Mouse (Mus musculus) lung, embryonic 15.5 days (tissue): Measurements from ENCODE around the gene Ly6g6e. TPM values are rescaled to one million over a fixed set of nuclear protein-coding genes. Genes with fewer than 3 reads are reported as not detected.

Experiments
- ATAC-seq: fragments of 200-750 bp; cut with Nextera tagmentation; 2 replicates; pipeline ENCODE4 v1.8.0; 2017; ENCODE audit warnings: moderate number of reproducible peaks, borderline replicate concordance; ENCODE audit not compliant: low FRiP score, low TSS enrichment; ENCODE audit errors: extremely low read depth
- H3K27ac ChIP-seq: fragments of 300-500 bp; sonication (generic); 2 replicates; pipeline ENCODE4 v1.5.1; 2015; ENCODE audit warnings: moderate library complexity, mild to moderate bottlenecking, inconsistent platforms
- H3K27me3 ChIP-seq: fragments of 300-500 bp; sonication (generic); 2 replicates; pipeline ENCODE4 v1.6.1; 2015; ENCODE audit warnings: inconsistent platforms
- H3K36me3 ChIP-seq: fragments of 300-500 bp; sonication (generic); 2 replicates; pipeline ENCODE4 v1.6.1; 2015; ENCODE audit warnings: inconsistent platforms
- H3K4me1 ChIP-seq: fragments of 300-500 bp; sonication (generic); 2 replicates; pipeline ENCODE4 v1.6.1; 2015; ENCODE audit warnings: inconsistent platforms
- H3K4me2 ChIP-seq: fragments of 300-500 bp; sonication (generic); 2 replicates; pipeline ENCODE4 v1.6.1; 2015; ENCODE audit warnings: inconsistent platforms, mild to moderate bottlenecking, moderate library complexity
- H3K4me3 ChIP-seq: fragments of 300-500 bp; sonication (generic); 2 replicates; pipeline ENCODE4 v1.5.1; 2015; ENCODE audit warnings: mild to moderate bottlenecking, inconsistent platforms
- H3K9ac ChIP-seq: fragments of 300-500 bp; sonication (generic); 2 replicates; pipeline ENCODE4 v1.6.1; 2015; ENCODE audit warnings: inconsistent platforms
- H3K9me3 ChIP-seq: fragments of 300-500 bp; sonication (generic); 2 replicates; pipeline ENCODE4 v1.6.1; 2016; ENCODE audit warnings: inconsistent platforms
- WGBS: fragments of 180-500 bp; shearing (Covaris S2); methylation state at CpG from one replicate; pipeline ENCODE4 v1.1.7; 2015; 5-methylcytosine and 5-hydroxymethylcytosine counted together
- polyA plus RNA-seq: library from polyadenylated mRNA; unstranded; fragments of >200 nt; fragmentation: Nextera tagmentation; extraction: Ambion mirVana; gene quantifications from 2 replicates; pipeline ENCODE4 v1.2.1, GENCODE M21; 2015

Ly6g6e gene
- polyA plus RNA-seq, 1 experiment from 2014 or later, result 0.96 TPM

GRCm38 (mm10) chr17:35100196-35100765, 23.6 kb downstream of the Ly6g6e start:
- ATAC-seq, result no peak
- Histone ChIP-seq H3K4me1 (no peaks in the 10 kb centered on the region), H3K27ac (no peak overlapping the region), H3K9me3 (no peaks in the 10 kb centered on the region), H3K9ac (no peak overlapping the region), H3K4me3 (no peak overlapping the region), H3K4me2 (no peak overlapping the region), H3K27me3 (no peaks in the 10 kb centered on the region), H3K36me3 (peaks cover 69% of the 10 kb centered on the region)
- WGBS, result 58% methylated on average over 10 of the region's 10 CpGs

GRCm38 (mm10) chr17:35101161-35101560, 24.5 kb downstream of the Ly6g6e start:
- H3K36me3 ChIP-seq, result peaks cover 62% of the 10 kb centered on the region
- WGBS, result 85% methylated on average over 11 of the region's 11 CpGs
- H3K9ac ChIP-seq, result no peak overlapping the region
- ATAC-seq, result no peak
- no peak overlapping the region for H3K27ac ChIP-seq
- no peaks in the 10 kb centered on the region for H3K4me1 ChIP-seq
- H3K4me3 ChIP-seq, result no peak overlapping the region
- H3K27me3 ChIP-seq, result no peaks in the 10 kb centered on the region
- no peak overlapping the region for H3K4me2 ChIP-seq
- no peaks in the 10 kb centered on the region for H3K9me3 ChIP-seq

- Histone ChIP-seq H3K27ac (no peak overlapping the region), H3K36me3 (peaks cover 51% of the 10 kb centered on the region), H3K9ac (no peak overlapping the region), H3K4me1 (no peaks in the 10 kb centered on the region), H3K27me3 (no peaks in the 10 kb centered on the region), H3K4me2 (no peak overlapping the region), H3K9me3 (no peaks in the 10 kb centered on the region), H3K4me3 (no peak overlapping the region)
- no peak for ATAC-seq
- WGBS, result 63% methylated on average over 8 of the region's 8 CpGs
Observed at GRCm38 (mm10) chr17:35102299-35102698, 25.6 kb downstream of the Ly6g6e start.

GRCm38 (mm10) chr17:35103221-35103690, 26.6 kb downstream of the Ly6g6e start:
- H3K27ac ChIP-seq, result no peak overlapping the region
- no peaks in the 10 kb centered on the region for H3K4me1 ChIP-seq
- H3K9me3 ChIP-seq, result no peaks in the 10 kb centered on the region
- H3K4me2 ChIP-seq, result no peak overlapping the region
- no peak overlapping the region for H3K9ac ChIP-seq
- no peak for ATAC-seq
- H3K27me3 ChIP-seq, result no peaks in the 10 kb centered on the region
- H3K36me3 ChIP-seq, result peaks cover 43% of the 10 kb centered on the region
- H3K4me3 ChIP-seq, result no peak overlapping the region
- 52% methylated on average over 6 of the region's 6 CpGs for WGBS

- no peaks in the 10 kb centered on the region for H3K9me3 ChIP-seq
- WGBS, result 91% methylated on average over 7 of the region's 7 CpGs
- H3K4me3 ChIP-seq, result no peak overlapping the region
- H3K36me3 ChIP-seq, result peaks cover 34% of the 10 kb centered on the region
- no peak overlapping the region for H3K9ac ChIP-seq
- ATAC-seq, result no peak
- H3K27me3 ChIP-seq, result no peaks in the 10 kb centered on the region
- no peak overlapping the region for H3K4me2 ChIP-seq
- H3K27ac ChIP-seq, result no peak overlapping the region
- H3K4me1 ChIP-seq, result no peaks in the 10 kb centered on the region
Observed at GRCm38 (mm10) chr17:35104079-35104478, 27.4 kb downstream of the Ly6g6e start.

GRCm38 (mm10) chr17:35104754-35105153, 28.1 kb downstream of the Ly6g6e start:
- 57% methylated on average over 6 of the region's 6 CpGs for WGBS
- no peak for ATAC-seq
- H3K9ac ChIP-seq, result no peak overlapping the region

GRCm38 (mm10) chr17:35105740-35106389, 29.2 kb downstream of the Ly6g6e start:
- H3K4me1 ChIP-seq, result no peaks in the 10 kb centered on the region
- H3K36me3 ChIP-seq, result peaks cover 29% of the 10 kb centered on the region
- no peaks in the 10 kb centered on the region for H3K9me3 ChIP-seq
- no peak overlapping the region for H3K27ac ChIP-seq
- no peak overlapping the region for H3K4me2 ChIP-seq
- 25% methylated on average over 13 of the region's 13 CpGs for WGBS
- no peak for ATAC-seq
- H3K9ac ChIP-seq, result no peak overlapping the region
- H3K27me3 ChIP-seq, result no peaks in the 10 kb centered on the region
- H3K4me3 ChIP-seq, result no peak overlapping the region

More at GRCm38 (mm10) chr17:35104754-35105153, 28.1 kb downstream of the Ly6g6e start:
- H3K4me2 ChIP-seq, result no peak overlapping the region
- no peaks in the 10 kb centered on the region for H3K4me1 ChIP-seq
- no peak overlapping the region for H3K4me3 ChIP-seq
- no peaks in the 10 kb centered on the region for H3K27me3 ChIP-seq
- no peaks in the 10 kb centered on the region for H3K9me3 ChIP-seq
- no peak overlapping the region for H3K27ac ChIP-seq
- H3K36me3 ChIP-seq, result peaks cover 33% of the 10 kb centered on the region

GRCm38 (mm10) chr17:35106522-35106921, 29.8 kb downstream of the Ly6g6e start:
- Histone ChIP-seq H3K27ac (no peak overlapping the region), H3K4me2 (no peak overlapping the region)

GRCm38 (mm10) chr17:35108097-35108496, 31.4 kb downstream of the Ly6g6e start, which contains the start of gene Ly6g5c:
Gene Ly6g5c (plus strand): TSS chr17:35108279.
- Histone ChIP-seq H3K9ac (no peak within 1 kb of the TSS), H3K4me2 (no peak within 1 kb of the TSS), H3K4me3 (no peak within 1 kb of the TSS), H3K27ac (no peak within 1 kb of the TSS), H3K4me1 (no peaks in the 10 kb centered on the region), H3K9me3 (no peaks in the 10 kb centered on the region), H3K36me3 (peaks cover 7% of the 10 kb centered on the region), H3K27me3 (no peaks in the 10 kb centered on the region)
- WGBS, result 88% methylated on average over 6 of the region's 6 CpGs
- ATAC-seq, result no peak

More at GRCm38 (mm10) chr17:35106522-35106921, 29.8 kb downstream of the Ly6g6e start:
- no peak overlapping the region for H3K4me3 ChIP-seq
- H3K36me3 ChIP-seq, result peaks cover 22% of the 10 kb centered on the region
- H3K9ac ChIP-seq, result no peak overlapping the region
- no peaks in the 10 kb centered on the region for H3K4me1 ChIP-seq
- WGBS, result 51% methylated on average over 3 of the region's 3 CpGs
- H3K27me3 ChIP-seq, result no peaks in the 10 kb centered on the region
- no peak for ATAC-seq
- no peaks in the 10 kb centered on the region for H3K9me3 ChIP-seq

- Histone ChIP-seq H3K27me3 (no peaks in the 10 kb centered on the region), H3K4me2 (no peak overlapping the region), H3K4me1 (no peaks in the 10 kb centered on the region), H3K27ac (no peak overlapping the region), H3K9ac (no peak overlapping the region), H3K4me3 (no peak overlapping the region), H3K36me3 (peaks cover 27% of the 10 kb centered on the region), H3K9me3 (no peaks in the 10 kb centered on the region)
- ATAC-seq, result no peak
- 62% methylated on average over 9 of the region's 9 CpGs for WGBS
Observed at GRCm38 (mm10) chr17:35111774-35112173, 35.1 kb downstream of the Ly6g6e start.

- Histone ChIP-seq H3K27ac (no peak within 1 kb of the TSS), H3K4me1 (peaks cover 8% of the 10 kb centered on the region), H3K9ac (no peak within 1 kb of the TSS), H3K36me3 (peaks cover 54% of the 10 kb centered on the region), H3K4me2 (no peak within 1 kb of the TSS), H3K9me3 (no peaks in the 10 kb centered on the region), H3K4me3 (no peak within 1 kb of the TSS), H3K27me3 (no peaks in the 10 kb centered on the region)
- WGBS, result 84% methylated on average over 8 of the region's 8 CpGs
- no peak for ATAC-seq
Observed at GRCm38 (mm10) chr17:35115046-35116019, 38.6 kb downstream of the Ly6g6e start, which contains the start of gene Ly6g5b. Gene Ly6g5b (minus strand): TSS chr17:35115428.
